Mouse (Mus musculus): Measurements from ENCODE around the gene Sf3b6. TPM values are rescaled to one million over a fixed set of nuclear protein-coding genes. Genes with fewer than 3 reads are reported as not detected.
A peak's percentile ranks its signal among the peaks of the same experiment; 100 is the strongest.

The Sf3b6 gene
- polyA plus RNA-seq, 1 experiment from 2014 or later = 231 TPM

GRCm38 (mm10) chr12:4842890-4843597 lies 25.7 kb downstream of the Sf3b6 start, which contains the start of gene Wdcp:
Gene Wdcp (plus strand): TSS chr12:4843303.
- H3K27me3 ChIP-seq (replicated peaks) = no peaks in the 10 kb centered on the region
- peak; percentile 95 for ATAC-seq
- H3K27ac ChIP-seq = no peak within 1 kb of the TSS; the same call in 1 of the 2 replicates
- H3K4me1 ChIP-seq (replicated peaks) = peaks cover 18% of the 10 kb centered on the region; the same call in 1 of the 2 replicates
- under 1% methylated on average over 30 of the region's 30 CpGs for WGBS
- H3K4me3 ChIP-seq (replicated peaks) = peak within 1 kb of the TSS; percentile 60
- no peaks in the 10 kb centered on the region for H3K36me3 ChIP-seq
- peak within 1 kb of the TSS; percentile 51 for H3K9ac ChIP-seq
- peak within 1 kb of the TSS; percentile 69 for H3K4me2 ChIP-seq (replicated peaks)
- H3K9me3 ChIP-seq = no peaks in the 10 kb centered on the region

DNA sequence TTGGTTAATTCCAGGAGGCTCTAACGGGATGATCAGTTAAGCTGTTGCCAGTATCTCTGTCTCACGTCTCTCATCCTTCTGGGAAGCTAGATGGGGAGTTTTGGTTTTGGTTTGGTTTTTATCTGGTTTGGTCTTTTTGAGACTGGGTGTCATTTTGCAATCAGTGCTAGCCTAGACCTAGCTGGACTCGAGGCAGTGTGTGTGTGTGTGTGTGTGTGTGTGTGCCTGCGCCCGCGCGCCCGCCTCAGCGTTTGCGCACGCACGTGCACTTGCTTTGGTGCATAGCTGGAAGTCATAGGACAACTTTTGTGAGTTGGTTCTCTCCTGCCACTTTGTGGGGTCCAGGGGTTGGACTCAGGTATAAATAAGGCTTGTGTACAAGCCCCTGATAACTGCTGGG lies 26.4 kb downstream of the Sf3b6 start:
- ATAC-seq = peak; percentile 63
- H3K9me3 ChIP-seq = no peaks in the 10 kb centered on the region
- peaks cover 18% of the 10 kb centered on the region; the same call in 1 of the 2 replicates for H3K4me1 ChIP-seq (replicated peaks)
- peak overlapping the region; percentile 60 for H3K4me3 ChIP-seq (replicated peaks)
- H3K4me2 ChIP-seq (replicated peaks) = peak overlapping the region; percentile 69
- no peak overlapping the region for H3K27ac ChIP-seq
- no peaks in the 10 kb centered on the region for H3K36me3 ChIP-seq
- 2% methylated on average over 12 of the region's 12 CpGs for WGBS
- H3K27me3 ChIP-seq (replicated peaks) = no peaks in the 10 kb centered on the region
- H3K9ac ChIP-seq = peak overlapping the region; percentile 51; the same call in 1 of the 2 replicates

DNA sequence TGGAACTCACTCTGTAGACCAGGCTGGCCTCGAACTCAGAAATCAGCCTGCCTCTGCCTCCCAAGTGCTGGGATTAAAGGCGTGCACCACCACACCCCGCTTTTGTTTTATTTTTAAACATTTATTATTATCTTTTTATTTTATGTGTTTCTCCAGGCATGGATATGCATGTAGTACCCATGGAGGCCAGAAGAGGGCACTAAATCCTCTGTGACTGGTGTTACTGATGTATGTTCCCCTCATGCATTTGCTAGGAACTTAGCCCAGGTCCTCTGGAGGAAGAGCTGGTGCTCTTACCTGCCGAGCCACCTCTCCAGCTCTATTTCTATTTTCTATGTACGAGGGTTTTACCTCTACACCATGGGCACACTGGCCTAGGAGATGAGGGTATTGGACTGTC lies 38.8 kb downstream of the Sf3b6 start:
- ATAC-seq = no peak

DNA sequence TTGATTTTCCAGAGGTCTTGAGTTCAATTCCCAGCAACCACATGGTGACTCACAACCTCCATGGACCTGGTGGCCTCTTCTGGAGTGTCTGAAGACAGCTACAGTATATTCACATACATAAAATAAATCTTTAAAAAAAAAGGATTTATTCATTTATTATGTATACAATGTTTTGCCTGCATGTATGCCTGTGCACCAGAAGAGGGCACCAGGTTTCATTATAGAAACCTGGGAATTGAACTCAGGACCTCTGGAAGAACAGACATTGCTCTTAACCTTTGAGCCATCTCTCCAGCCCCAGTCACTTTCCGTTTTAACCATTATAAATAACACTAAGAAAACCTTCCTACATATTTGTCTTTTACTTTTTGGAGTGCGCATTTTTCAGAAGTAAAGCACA lies 39.5 kb downstream of the Sf3b6 start:
- Histone ChIP-seq H3K4me2 (replicated peaks) (no peak overlapping the region), H3K4me1 (replicated peaks) (no peaks in the 10 kb centered on the region), H3K4me3 (replicated peaks) (no peak overlapping the region), H3K36me3 (peaks cover 6% of the 10 kb centered on the region; the same call in 1 of the 2 replicates), H3K27me3 (replicated peaks) (no peaks in the 10 kb centered on the region), H3K9me3 (no peaks in the 10 kb centered on the region), H3K27ac (no peak overlapping the region), H3K9ac (no peak overlapping the region)
- WGBS = 95% methylated on average over 2 of the region's 2 CpGs
- ATAC-seq = no peak

More for the DNA sequence above, 38.8 kb downstream of the Sf3b6 start:
- Histone ChIP-seq H3K4me2 (replicated peaks) (no peak overlapping the region), H3K27ac (no peak overlapping the region), H3K27me3 (replicated peaks) (no peaks in the 10 kb centered on the region), H3K4me3 (replicated peaks) (no peak overlapping the region), H3K36me3 (peaks cover 6% of the 10 kb centered on the region; the same call in 1 of the 2 replicates), H3K4me1 (replicated peaks) (no peaks in the 10 kb centered on the region), H3K9me3 (no peaks in the 10 kb centered on the region), H3K9ac (no peak overlapping the region)
- 95% methylated on average over 5 of the region's 5 CpGs for WGBS

DNA sequence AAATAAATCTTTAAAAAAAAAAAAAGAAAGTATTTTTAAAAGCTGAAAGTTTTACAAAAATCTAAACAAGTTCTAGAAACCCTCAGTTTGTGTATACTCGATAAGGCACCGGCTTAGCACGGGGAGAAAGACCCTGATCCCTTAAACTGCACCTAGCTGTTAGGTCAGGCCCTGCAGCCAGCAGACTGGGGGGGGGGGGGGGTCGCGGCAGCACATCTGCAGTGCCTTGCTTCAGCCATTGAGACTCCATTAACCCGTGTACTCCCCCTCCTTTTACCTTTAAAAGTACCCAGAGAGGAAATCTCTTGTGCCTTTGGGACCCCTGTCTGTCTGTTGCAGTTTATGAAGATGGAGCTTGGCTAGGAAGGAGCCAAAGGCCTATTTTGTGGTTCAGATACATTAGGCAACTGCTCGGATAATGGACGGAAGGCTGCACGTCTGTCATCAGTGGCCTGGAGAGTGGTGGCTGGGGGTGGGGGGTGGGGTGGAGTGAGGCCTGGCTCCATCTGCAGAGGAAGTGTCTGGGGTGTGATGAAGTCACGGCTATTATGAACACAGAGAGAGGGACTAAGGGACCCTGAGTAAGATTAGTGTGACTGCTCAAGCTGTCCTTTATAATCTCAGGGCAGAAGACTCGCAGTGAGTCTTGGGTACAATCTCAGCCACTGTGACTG lies 42.0 kb downstream of the Sf3b6 start:
- 50% methylated on average over 11 of the region's 11 CpGs for WGBS
- peaks cover 7% of the 10 kb centered on the region; the same call in 1 of the 2 replicates for H3K4me1 ChIP-seq (replicated peaks)
- no peak overlapping the region for H3K27ac ChIP-seq
- H3K4me2 ChIP-seq (replicated peaks) = no peak overlapping the region
- ATAC-seq = no peak
- H3K4me3 ChIP-seq (replicated peaks) = no peak overlapping the region
- no peaks in the 10 kb centered on the region for H3K9me3 ChIP-seq
- H3K9ac ChIP-seq = no peak overlapping the region
- H3K36me3 ChIP-seq = peaks cover 6% of the 10 kb centered on the region; the same call in 1 of the 2 replicates
- H3K27me3 ChIP-seq (replicated peaks) = no peaks in the 10 kb centered on the region

DNA sequence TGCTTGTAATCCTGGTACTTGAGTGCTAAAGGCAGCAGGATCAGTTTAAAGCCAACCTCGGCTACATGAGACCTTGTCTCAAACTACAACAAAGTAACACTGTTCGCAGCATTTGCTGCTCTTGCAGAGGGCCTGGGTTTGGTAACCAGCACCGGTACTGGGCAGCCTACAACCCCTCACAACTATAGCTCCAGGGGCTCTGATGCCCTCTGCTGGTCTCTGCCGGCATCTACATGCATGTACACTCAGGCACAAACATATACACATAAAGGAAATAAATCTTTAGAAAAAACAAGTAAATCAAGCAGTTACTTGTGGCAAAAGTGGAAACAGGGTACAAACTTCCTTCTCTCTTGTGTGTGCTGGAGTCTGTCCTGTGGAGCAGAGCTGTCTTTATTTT lies 45.3 kb downstream of the Sf3b6 start:
- Histone ChIP-seq H3K27ac (no peak overlapping the region), H3K9me3 (no peaks in the 10 kb centered on the region), H3K27me3 (replicated peaks) (no peaks in the 10 kb centered on the region), H3K4me1 (replicated peaks) (peaks cover 7% of the 10 kb centered on the region; the same call in 1 of the 2 replicates), H3K9ac (no peak overlapping the region), H3K4me2 (replicated peaks) (no peak overlapping the region), H3K36me3 (no peaks in the 10 kb centered on the region), H3K4me3 (replicated peaks) (no peak overlapping the region)
- no peak for ATAC-seq
- WGBS = 92% methylated on average over 4 of the region's 4 CpGs

- Histone ChIP-seq H3K4me3 (replicated peaks) (no peak overlapping the region), H3K9me3 (no peaks in the 10 kb centered on the region), H3K4me2 (replicated peaks) (no peak overlapping the region), H3K27me3 (replicated peaks) (no peaks in the 10 kb centered on the region), H3K4me1 (replicated peaks) (peaks cover 7% of the 10 kb centered on the region; the same call in 1 of the 2 replicates), H3K9ac (no peak overlapping the region), H3K36me3 (no peaks in the 10 kb centered on the region), H3K27ac (peak overlapping the region; percentile 22; the same call in 1 of the 2 replicates)
- peak; percentile 34; the same call in 1 of the 2 replicates for ATAC-seq
- WGBS = 56% methylated on average over 4 of the region's 4 CpGs
These were observed 46.5 kb downstream of the Sf3b6 start for GRCm38 (mm10) chr12:4863654-4864337.

GRCm38 (mm10) chr12:4864338-4864690 lies 47.0 kb downstream of the Sf3b6 start:
- Histone ChIP-seq H3K9me3 (no peaks in the 10 kb centered on the region), H3K9ac (no peak overlapping the region), H3K4me3 (replicated peaks) (no peak overlapping the region), H3K36me3 (no peaks in the 10 kb centered on the region), H3K4me2 (replicated peaks) (no peak overlapping the region), H3K4me1 (replicated peaks) (peaks cover 7% of the 10 kb centered on the region; the same call in 1 of the 2 replicates), H3K27me3 (replicated peaks) (no peaks in the 10 kb centered on the region), H3K27ac (0 out of 2 replicates have a peak overlapping the region, but pooled peaks have one; percentile 22)
- 62% methylated on average over 4 of the region's 4 CpGs for WGBS
- no peak for ATAC-seq

DNA sequence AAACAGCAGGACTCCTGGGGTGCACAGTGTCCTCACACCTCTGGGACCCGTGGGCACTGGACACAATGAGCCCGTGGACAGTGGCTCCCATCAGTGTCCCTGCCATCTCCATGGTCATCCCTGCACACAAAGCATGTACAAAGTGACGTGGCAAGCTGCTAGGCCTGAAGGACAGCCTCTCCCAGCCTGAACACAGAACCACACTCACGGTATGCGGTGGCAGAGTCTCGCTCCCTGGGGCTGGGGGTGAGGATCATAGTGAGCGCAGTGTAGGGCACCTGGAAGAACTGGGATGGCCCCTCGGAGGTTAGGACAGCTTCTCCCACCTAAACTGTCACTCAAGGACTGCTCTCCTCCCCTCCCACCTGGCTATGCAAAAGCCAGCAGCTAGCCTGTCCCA lies 51.6 kb downstream of the Sf3b6 start:
- WGBS = 83% methylated on average over 8 of the region's 8 CpGs
- Histone ChIP-seq H3K27me3 (replicated peaks) (no peaks in the 10 kb centered on the region), H3K4me3 (replicated peaks) (no peak overlapping the region), H3K27ac (no peak overlapping the region), H3K36me3 (no peaks in the 10 kb centered on the region), H3K9ac (no peak overlapping the region), H3K9me3 (no peaks in the 10 kb centered on the region), H3K4me1 (replicated peaks) (peaks cover 7% of the 10 kb centered on the region), H3K4me2 (replicated peaks) (no peak overlapping the region)
- ATAC-seq = no peak

DNA sequence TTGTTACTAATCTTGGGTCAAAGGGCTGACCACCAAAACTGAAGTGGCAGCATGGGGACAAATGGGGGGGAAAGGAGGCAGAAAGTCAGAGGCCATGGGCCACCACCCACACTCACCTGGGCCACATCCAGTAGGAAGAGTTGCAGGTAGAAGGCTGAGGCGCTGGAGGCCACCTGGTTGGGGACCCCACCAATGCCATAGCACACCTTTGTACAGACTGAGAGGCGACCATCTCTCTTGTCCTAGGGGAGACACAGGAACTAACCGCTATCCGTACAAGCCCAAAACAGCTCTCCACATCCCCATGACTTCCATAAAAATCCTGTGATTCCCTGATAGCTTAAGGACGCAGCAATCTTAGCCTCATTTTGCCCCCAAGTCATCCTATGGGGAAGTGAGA lies 53.9 kb downstream of the Sf3b6 start:
- H3K9me3 ChIP-seq = no peaks in the 10 kb centered on the region
- H3K4me1 ChIP-seq (replicated peaks) = peaks cover 13% of the 10 kb centered on the region
- 92% methylated on average over 5 of the region's 5 CpGs for WGBS
- no peak for ATAC-seq
- no peaks in the 10 kb centered on the region for H3K36me3 ChIP-seq
- H3K4me2 ChIP-seq (replicated peaks) = no peak overlapping the region
- no peak overlapping the region for H3K27ac ChIP-seq
- H3K9ac ChIP-seq = no peak overlapping the region
- H3K4me3 ChIP-seq (replicated peaks) = no peak overlapping the region
- H3K27me3 ChIP-seq (replicated peaks) = no peaks in the 10 kb centered on the region

DNA sequence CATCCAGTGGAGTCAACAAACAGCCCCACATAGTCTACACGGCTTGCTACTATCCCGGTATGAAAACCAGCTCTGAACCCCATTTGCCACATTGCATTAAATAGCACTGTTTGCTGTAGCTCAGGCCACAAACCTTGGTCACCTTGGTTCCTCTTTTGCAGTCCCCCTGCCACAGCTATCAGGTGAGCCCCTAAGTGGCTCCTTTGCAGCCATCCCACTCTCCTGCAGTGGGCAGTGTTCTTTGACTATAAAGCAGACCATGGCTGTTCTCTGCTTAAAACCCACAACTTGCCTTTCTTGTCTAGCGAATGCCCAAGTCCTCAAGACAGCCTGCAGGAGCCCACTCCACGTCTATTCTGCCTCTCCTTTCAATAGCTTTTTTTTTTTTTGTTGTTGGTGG lies 54.9 kb downstream of the Sf3b6 start:
- Histone ChIP-seq H3K4me2 (replicated peaks) (no peak overlapping the region), H3K4me1 (replicated peaks) (peaks cover 13% of the 10 kb centered on the region), H3K36me3 (no peaks in the 10 kb centered on the region), H3K27ac (no peak overlapping the region), H3K9me3 (no peaks in the 10 kb centered on the region), H3K27me3 (replicated peaks) (no peaks in the 10 kb centered on the region), H3K4me3 (replicated peaks) (no peak overlapping the region), H3K9ac (no peak overlapping the region)
- whole genome bisulfite sequencing = 58% methylated on average over 4 of the region's 4 CpGs
- no peak for ATAC-seq

DNA sequence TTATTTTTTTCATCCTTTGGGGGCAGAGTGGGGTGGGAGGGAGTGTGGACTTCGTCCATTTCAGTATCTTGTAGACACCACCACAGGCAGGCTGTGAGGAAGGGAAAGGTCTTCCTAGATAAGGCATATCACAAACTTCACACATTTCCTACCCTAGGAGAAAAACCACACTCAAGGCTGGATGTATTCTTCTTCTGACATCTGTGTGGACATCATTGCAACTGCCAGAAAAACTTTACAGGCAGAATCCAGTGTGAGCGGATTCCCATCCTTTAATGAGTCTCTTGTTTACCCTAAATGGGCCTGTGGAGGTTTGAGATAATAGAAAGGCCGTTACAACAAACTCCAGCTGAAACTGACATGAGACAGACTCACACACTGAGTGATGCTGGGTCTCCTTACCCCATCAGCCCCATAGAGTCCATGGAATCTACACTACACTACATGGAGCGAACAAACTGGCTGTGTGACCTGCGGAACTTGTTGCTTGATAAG lies 55.7 kb downstream of the Sf3b6 start:
- Histone ChIP-seq H3K27me3 (replicated peaks) (no peaks in the 10 kb centered on the region), H3K4me3 (replicated peaks) (no peak overlapping the region), H3K27ac (no peak overlapping the region), H3K9me3 (no peaks in the 10 kb centered on the region), H3K9ac (no peak overlapping the region), H3K4me1 (replicated peaks) (peaks cover 13% of the 10 kb centered on the region), H3K36me3 (no peaks in the 10 kb centered on the region), H3K4me2 (replicated peaks) (no peak overlapping the region)
- 69% methylated on average over 5 of the region's 5 CpGs for WGBS
- ATAC-seq = no peak; the same call in 1 of the 2 replicates
